Mouse (Mus musculus): ENCODE results near the gene Etfa.

Etfa gene

GRCm38 (mm10) chr9:55511521-55511993, 486 bp downstream of the Etfa start:
- DNase-seq (ENCODE audit: low spot score), result peak; percentile 47

GRCm38 (mm10) chr9:55510651-55511235, 1.3 kb downstream of the Etfa start:
- DNase-seq (ENCODE audit: low spot score), result no peak

- no peak for DNase-seq (ENCODE audit: low spot score)
Observed at GRCm38 (mm10) chr9:55509731-55510130, 2.3 kb downstream of the Etfa start.

DNA sequence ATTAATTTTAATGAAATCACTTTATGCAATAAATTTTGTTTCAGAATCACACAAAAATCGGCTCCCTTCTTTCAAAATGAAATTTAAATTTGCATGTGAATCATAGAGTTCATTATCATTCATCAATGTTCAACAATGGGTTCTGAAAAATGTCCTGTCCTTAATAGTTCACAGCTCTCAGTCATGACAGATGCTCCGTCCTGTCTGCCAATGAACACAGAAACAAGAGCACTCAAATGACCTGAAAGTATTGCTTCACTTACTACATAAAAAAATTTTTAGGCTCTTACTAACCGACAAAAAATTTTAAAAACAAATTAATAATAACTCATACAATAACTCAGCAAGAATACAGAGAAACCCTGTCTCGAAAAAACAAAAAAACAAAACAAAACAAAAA, 3.3 kb downstream of the Etfa start:
- DNase-seq (ENCODE audit: low spot score), result no peak

DNA sequence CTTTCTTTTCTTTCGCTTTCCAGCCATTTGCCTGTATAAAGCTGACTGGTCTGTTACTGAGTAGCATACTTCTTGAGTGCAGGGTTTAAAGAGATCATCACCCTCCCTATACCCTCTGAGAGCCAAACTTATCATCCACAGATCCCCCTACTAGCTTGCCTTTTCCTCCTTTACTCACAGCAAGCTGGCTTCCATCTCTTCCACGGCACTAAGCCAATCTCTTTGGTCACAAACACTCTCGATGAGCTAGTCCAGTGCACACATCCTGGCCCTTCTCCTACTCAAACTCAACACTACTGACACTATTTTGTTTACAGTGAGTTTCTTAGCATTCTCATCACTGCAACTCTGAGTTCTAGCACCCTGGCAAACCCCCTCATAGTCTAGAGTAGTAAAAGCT, 4.1 kb downstream of the Etfa start:
- DNase-seq (ENCODE audit: low spot score), result peak; percentile 56

GRCm38 (mm10) chr9:55482116-55482515, 29.9 kb downstream of the Etfa start:
- DNase-seq (ENCODE audit: low spot score), result no peak

DNA sequence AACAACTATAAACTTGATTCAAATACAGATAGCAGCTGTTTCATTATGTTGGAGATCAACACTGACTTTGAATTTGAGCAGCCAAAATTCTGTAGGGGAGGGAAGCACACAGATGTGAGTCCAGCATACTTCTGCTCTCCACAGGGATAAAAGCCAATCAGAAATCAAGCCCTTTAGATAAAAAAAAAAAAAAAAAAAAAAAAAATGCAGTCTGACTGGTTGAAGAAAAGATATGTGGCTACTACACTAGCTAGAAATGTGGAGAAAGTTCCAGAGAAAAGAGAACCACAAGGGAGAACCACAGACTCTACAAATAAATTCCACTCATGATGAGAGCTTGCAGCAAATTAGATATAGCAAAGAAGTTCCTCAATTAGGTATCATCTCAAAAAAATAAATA, 33.3 kb downstream of the Etfa start:
- DNase-seq (ENCODE audit: low spot score), result no peak

GRCm38 (mm10) chr9:55476084-55476483, 36.0 kb downstream of the Etfa start:
- no peak for DNase-seq (ENCODE audit: low spot score)

DNA sequence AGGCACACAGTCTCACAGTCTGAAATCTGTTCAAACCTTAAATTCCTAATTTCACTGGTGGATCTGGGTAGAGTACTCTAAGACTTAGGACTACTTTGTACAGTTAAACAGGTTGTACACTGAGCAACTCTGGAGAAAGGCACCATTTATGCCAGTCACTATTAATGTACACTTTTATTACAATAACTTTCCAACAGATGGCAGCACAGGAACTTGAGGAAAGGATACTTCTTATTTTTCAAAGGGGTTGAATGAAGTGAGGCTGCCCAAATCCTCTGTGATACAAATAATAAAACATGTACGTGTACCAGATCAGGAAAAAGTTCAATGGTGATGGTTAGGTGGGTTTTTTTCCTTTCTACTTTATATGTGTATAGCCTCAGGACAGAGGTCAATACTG, 43.6 kb downstream of the Etfa start:
- no peak for DNase-seq (ENCODE audit: low spot score)

DNA sequence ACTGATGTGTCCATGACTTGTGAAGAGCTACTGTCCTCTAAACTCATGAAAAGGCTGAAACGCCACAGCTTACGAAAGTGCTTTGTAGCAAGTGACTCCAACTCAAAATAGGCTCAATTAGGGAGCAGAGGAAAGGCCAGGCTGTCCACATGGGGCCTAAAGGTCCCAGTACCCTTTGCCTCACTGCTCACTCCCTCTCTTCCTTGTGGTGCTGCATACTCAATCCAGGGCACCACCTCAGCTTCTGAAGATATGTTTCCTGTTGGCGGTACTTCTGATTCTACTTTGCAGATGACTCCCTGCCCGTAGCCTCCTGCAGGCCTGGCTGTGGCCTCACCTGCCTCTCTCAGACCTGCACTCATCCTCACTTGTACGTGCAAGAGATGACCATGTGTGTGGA, 58.7 kb downstream of the Etfa start:
- no peak for DNase-seq (ENCODE audit: low spot score)

GRCm38 (mm10) chr9:55452906-55453305, 59.1 kb downstream of the Etfa start:
- DNase-seq (ENCODE audit: low spot score), result no peak

GRCm38 (mm10) chr9:55451426-55451825, 60.6 kb downstream of the Etfa start:
- no peak for DNase-seq (ENCODE audit: low spot score)

DNA sequence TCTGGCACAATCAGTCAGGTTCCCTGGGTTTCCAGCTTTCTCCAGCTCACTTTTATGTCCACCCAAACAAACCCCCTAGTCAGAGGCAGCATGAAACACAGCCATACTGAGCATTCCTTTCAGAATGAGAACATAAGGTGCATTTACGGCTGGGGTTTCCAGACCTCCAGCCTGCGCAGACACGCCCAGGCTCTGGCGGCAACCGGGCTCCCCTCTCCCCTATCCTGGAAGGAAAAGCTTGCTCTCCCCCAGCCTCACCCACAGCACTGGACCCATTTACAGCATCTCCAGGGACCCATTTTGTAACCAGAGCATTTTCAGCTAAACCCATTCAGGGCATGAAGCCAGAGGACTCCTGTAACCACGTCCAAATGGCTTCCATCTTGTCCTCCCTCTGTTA, 62.0 kb downstream of the Etfa start:
- DNase-seq (ENCODE audit: low spot score), result no peak

DNA sequence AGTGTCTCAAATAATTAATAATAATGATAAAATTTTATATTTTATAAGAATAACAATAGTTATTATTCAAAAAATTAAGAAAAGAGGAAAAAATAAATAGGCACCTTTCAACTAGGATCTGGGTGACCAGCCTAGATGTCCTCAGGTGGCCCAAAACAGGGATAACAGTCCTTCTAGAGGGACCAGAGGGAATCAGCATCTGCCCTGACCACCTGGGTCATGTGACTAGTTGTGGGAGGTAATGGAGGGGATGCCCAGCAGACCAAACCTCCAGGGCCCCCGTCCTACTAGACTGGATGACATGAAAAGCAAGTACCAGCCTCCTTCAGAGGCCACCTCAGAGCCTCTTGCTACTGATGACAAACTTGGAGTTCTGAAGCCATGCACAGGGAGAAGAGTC, 62.9 kb downstream of the Etfa start:
- no peak for DNase-seq (ENCODE audit: low spot score)

DNA sequence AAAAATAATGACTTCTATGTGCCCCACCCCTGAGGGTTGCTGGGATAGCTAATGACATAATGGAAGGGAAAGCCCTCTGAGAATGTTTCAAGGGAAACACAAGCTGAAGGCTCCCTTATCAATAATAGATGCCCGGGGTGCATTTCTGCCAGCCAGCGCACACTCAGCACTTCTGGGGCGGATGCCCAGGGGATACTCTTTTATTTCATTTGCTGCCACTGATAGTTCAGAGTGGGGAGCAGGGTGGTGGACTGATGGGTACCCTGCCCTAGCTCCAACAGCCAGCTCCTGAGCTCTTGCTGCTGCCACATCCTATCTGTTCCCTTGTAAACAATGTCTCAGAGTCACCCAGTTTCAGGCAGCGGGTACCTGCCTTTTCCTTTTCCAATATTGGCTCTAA, 64.5 kb downstream of the Etfa start:
- DNase-seq (ENCODE audit: low spot score), result no peak

DNA sequence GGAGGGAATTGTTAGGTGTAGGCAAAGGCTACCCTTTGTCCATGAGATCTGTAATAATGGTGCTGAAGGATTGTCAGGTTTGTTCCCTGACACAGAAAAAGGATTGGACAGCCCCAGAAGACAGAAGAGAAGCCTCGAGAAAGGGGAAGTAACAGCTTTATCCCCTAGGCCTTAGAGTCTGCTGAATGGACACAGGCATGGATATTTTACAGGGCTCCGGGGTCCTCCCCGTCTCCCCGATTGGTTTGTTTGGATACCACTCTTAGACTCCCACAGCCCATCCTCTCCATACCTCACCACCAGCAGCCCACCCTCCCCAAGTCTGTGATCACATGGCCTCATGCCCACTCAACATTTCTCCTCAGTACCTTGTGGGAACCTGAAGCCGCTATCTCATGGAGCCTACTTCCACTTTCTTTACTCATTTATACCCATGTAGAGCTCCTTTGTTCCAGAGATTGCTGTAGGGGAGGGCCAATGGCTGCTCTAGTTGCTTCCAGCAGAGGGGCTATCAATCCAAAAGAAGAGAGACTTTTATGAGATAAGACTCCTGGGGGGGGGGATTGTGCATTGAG, 72.8 kb downstream of the Etfa start:
- DNase-seq (ENCODE audit: low spot score), result no peak

GRCm38 (mm10) chr9:55438433-55438832, 73.6 kb downstream of the Etfa start:
- DNase-seq (ENCODE audit: low spot score), result no peak

- DNase-seq (ENCODE audit: low spot score), result no peak
Observed at GRCm38 (mm10) chr9:55433875-55434274, 78.2 kb downstream of the Etfa start.

DNA sequence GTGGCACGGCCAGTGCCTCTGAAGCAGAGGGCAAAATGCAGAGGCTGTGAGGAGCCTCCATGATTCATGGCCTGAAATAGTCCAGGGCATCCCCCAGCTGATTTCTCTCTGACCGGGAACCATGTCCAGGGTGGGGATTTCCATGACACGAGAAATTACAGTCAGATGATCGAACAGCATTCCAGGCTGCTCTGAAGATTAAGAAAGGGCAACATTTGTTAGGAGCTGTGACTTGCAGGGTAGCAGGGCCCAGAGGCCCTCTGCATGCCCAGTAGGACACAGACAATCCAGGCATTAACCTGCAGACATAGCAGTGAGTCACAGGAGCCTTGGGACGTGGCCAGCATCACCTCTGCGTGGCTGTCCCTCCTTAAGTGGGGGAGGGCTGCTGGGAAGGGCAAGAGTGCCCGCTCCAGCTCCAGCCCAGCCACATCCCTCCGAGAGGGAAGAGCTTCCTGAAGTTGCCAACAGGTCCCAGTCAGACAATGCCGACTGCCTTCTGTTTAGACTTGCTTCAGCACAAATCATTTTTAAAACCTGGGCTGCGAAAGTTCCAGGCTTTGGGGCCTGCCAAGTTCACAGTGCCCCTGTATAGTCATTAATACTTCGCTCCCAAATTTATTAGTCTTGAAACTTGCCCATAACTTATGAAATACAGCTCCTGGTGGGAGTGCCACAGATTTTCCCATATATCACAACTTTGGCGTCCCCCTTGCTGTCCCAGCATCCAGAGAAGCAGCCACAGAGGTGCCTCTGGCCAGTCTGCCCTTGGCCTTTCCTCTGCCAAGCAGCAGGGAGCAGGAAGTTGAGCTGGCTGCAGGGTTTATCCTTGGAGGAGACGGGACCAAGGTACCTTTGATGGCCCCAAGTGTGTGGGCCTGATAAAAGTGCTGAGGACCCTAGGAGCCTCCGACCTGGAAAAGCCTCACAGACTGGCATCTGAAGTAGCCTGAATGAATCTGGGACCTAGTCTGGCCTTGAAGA, 79.4 kb downstream of the Etfa start:
- no peak for DNase-seq (ENCODE audit: low spot score)

- peak; percentile 38 for DNase-seq (ENCODE audit: low spot score)
Observed at GRCm38 (mm10) chr9:55430133-55430532, 81.9 kb downstream of the Etfa start.

DNA sequence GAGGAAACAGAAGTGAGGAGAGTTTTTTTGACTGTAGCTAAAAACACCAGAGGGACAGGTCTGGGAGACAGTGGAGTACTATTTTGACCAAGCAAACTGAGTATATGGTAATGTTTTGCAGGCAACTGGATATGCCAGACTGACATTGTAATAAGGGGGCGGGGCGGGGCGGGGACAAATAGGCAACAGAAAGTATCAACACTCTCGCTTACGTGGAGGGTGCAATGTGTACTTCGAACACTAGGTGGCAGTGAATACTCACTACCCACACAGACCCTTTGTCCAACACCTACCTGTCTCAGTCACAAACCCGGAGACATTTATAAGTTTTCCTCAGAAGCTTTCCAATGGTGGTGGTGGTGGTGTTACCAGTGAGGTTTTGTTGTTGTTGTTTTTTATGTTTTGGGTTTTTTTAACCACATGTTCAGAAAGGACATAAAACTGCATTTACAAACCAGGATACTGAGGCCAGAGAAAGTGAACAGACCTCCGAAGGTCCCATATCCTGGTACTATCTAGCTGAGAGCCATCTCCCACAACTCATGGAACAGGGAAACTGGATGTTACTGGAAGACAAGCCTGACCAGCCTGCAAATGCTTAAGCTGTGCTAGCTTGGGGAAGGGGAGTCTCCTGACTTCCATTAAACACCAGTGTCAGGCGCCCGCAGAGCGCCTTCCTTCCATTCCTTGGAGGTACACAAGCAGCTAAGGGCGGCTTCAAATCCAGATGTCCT, 82.6 kb downstream of the Etfa start:
- peak; percentile 81 for DNase-seq (ENCODE audit: low spot score)

- no peak for DNase-seq (ENCODE audit: low spot score)
Observed at GRCm38 (mm10) chr9:55425271-55425810, 86.7 kb downstream of the Etfa start.
